Mouse (Mus musculus) MEL (cell line): ENCODE results near the gene Abl1. TPM values are rescaled to one million over a fixed set of nuclear protein-coding genes. Genes with fewer than 3 reads are reported as not detected.

Experiments used
- DNase-seq: peaks from one replicate; pipeline ENCODE4 v3.0.0; 2011; ENCODE audit warnings: low read depth, low spot score
- H3K27ac ChIP-seq: 2 replicates; pipeline ENCODE4 v1.5.1; 2012; ENCODE audit warnings: low read depth, mild to moderate bottlenecking, control low read depth, low read length, moderate library complexity; ENCODE audit not compliant: control insufficient read depth
- H3K27me3 ChIP-seq, 2 experiments: fragments of 150-350 bp in 1 of 2; sonication (generic) in 1 of 2; 2 replicates each; pipeline ENCODE4 v1.6.1; 2012; ENCODE audit warnings: low read length in 2 of 2, mild to moderate bottlenecking in 2 of 2, improper control_type of control experiment in 1 of 2, moderate library complexity in 1 of 2; ENCODE audit not compliant: insufficient read depth in 2 of 2, control insufficient read depth in 1 of 2
- H3K36me3 ChIP-seq, 2 experiments: 2 replicates each; pipeline ENCODE4 v1.6.1; 2012 to 2014; ENCODE audit warnings: low read length in 2 of 2, improper control_type of control experiment in 1 of 2, inconsistent platforms in 1 of 2, mild to moderate bottlenecking in 1 of 2; ENCODE audit not compliant: insufficient read depth in 2 of 2, control insufficient read depth in 1 of 2
- H3K4me1 ChIP-seq, 2 experiments: fragments of 150-350 bp in 1 of 2; sonication (generic) in 1 of 2; 2 replicates each; pipeline ENCODE4 v1.6.1; 2012; ENCODE audit warnings: low read length in 2 of 2, improper control_type of control experiment in 1 of 2, mild to moderate bottlenecking in 1 of 2; ENCODE audit not compliant: insufficient read depth in 2 of 2, control insufficient read depth in 1 of 2
- H3K4me3 ChIP-seq, 2 experiments: fragments of 150-350 bp in 1 of 2; sonication (generic) in 1 of 2; 2 replicates each; pipeline ENCODE4 v1.5.1; 2012; ENCODE audit warnings: low read depth in 2 of 2, low read length in 2 of 2, mild to moderate bottlenecking in 2 of 2, moderate library complexity in 2 of 2, control low read depth in 1 of 2, improper control_type of control experiment in 1 of 2; ENCODE audit not compliant: control insufficient read depth in 1 of 2, insufficient read depth in 1 of 2
- H3K79me2 ChIP-seq: 2 replicates; pipeline ENCODE4 v1.6.1; 2012; ENCODE audit warnings: mild to moderate bottlenecking, low read length, moderate library complexity; ENCODE audit not compliant: control insufficient read depth, poor library complexity, insufficient read depth
- H3K9ac ChIP-seq: 2 replicates; pipeline ENCODE4 v1.6.1; 2012; ENCODE audit warnings: low read depth, mild to moderate bottlenecking, control low read depth, low read length, moderate library complexity; ENCODE audit not compliant: control insufficient read depth, poor library complexity, severe bottlenecking
- H3K9me3 ChIP-seq: fragments of 150-350 bp; sonication (generic); replicated peaks from 2 replicates; pipeline ENCODE4 v1.6.1; 2012; ENCODE audit warnings: mild to moderate bottlenecking, low read length, improper control_type of control experiment, moderate library complexity; ENCODE audit not compliant: insufficient read depth
- BHLHE40 ChIP-seq: IDR thresholded peaks from 2 replicates; pipeline ENCODE4 v1.6.1; 2012; ENCODE audit warnings: low read depth, mild to moderate bottlenecking, inconsistent platforms, low read length, improper control_type of control experiment, borderline replicate concordance
- CHD1 ChIP-seq: IDR thresholded peaks from 2 replicates; pipeline ENCODE4 v1.6.1; 2012; ENCODE audit warnings: low read depth, mild to moderate bottlenecking, inconsistent platforms, low read length, improper control_type of control experiment
- CTCF ChIP-seq, 3 experiments: IDR thresholded peaks in 2 of 3; conservative IDR thresholded peaks in 1 of 3; 2 replicates each; pipeline ENCODE4 v1.5.1; 2011 to 2012; ENCODE audit warnings: low read length in 3 of 3, low read depth in 2 of 3, mild to moderate bottlenecking in 2 of 3, improper control_type of control experiment in 1 of 3, inconsistent platforms in 1 of 3, mixed read lengths in 1 of 3, moderate library complexity in 1 of 3; ENCODE audit not compliant: control insufficient read depth in 1 of 3, insufficient read depth in 1 of 3, poor library complexity in 1 of 3, severe bottlenecking in 1 of 3
- E2F4 ChIP-seq: IDR thresholded peaks from 2 replicates; pipeline ENCODE4 v1.6.1; 2011; ENCODE audit warnings: low read depth, low read length, improper control_type of control experiment, borderline replicate concordance
- ETS1 ChIP-seq: IDR thresholded peaks from 2 replicates; pipeline ENCODE4 v1.6.1; 2012; ENCODE audit warnings: low read depth, mild to moderate bottlenecking, inconsistent platforms, low read length, improper control_type of control experiment, moderate library complexity
- GATA1 ChIP-seq: IDR thresholded peaks from 2 replicates; pipeline ENCODE4 v1.6.1; 2011; ENCODE audit warnings: low read depth, low read length, improper control_type of control experiment
- JUND ChIP-seq: IDR thresholded peaks from 2 replicates; pipeline ENCODE4 v1.6.1; 2011; ENCODE audit warnings: low read depth, mild to moderate bottlenecking, improper control_type of control experiment, low read length
- MAFK ChIP-seq: IDR thresholded peaks from 2 replicates; pipeline ENCODE4 v1.6.1; 2011; ENCODE audit warnings: low read depth, mild to moderate bottlenecking, low read length, improper control_type of control experiment, borderline replicate concordance
- MEF2A ChIP-seq: IDR thresholded peaks from 2 replicates; pipeline ENCODE4 v1.6.1; 2014; ENCODE audit warnings: low read depth, mild to moderate bottlenecking, inconsistent platforms, low read length, improper control_type of control experiment; ENCODE audit not compliant: poor library complexity, insufficient replicate concordance, severe bottlenecking; ENCODE audit errors: extremely low read depth
- MXI1 ChIP-seq: IDR thresholded peaks from 2 replicates; pipeline ENCODE4 v1.6.1; 2011; ENCODE audit warnings: mild to moderate bottlenecking, low read depth, low read length, improper control_type of control experiment
- MYC ChIP-seq: IDR thresholded peaks from 2 replicates; pipeline ENCODE4 v1.6.1; 2011; ENCODE audit warnings: low read depth, mild to moderate bottlenecking, low read length, improper control_type of control experiment, moderate library complexity
- POLR2A ChIP-seq, 2 experiments: IDR thresholded peaks; 2 replicates each; pipeline ENCODE4 v1.6.1; 2011 to 2012; ENCODE audit warnings: low read length in 2 of 2, mild to moderate bottlenecking in 2 of 2, control low read depth in 1 of 2, improper control_type of control experiment in 1 of 2, low read depth in 1 of 2, moderate library complexity in 1 of 2; ENCODE audit not compliant: control insufficient read depth in 1 of 2, insufficient read depth in 1 of 2, poor library complexity in 1 of 2
- POLR2AphosphoS2 ChIP-seq: IDR thresholded peaks from 2 replicates; pipeline ENCODE4 v1.6.1; 2011; ENCODE audit warnings: low read length, improper control_type of control experiment
- POLR2AphosphoS5 ChIP-seq: IDR thresholded peaks from 2 replicates; pipeline ENCODE4 v1.6.1; 2012; ENCODE audit warnings: low read depth, borderline replicate concordance, mild to moderate bottlenecking, inconsistent platforms, low read length, moderate library complexity, mixed read lengths
- RAD21 ChIP-seq: IDR thresholded peaks from 2 replicates; pipeline ENCODE4 v1.6.1; 2011; ENCODE audit warnings: mild to moderate bottlenecking, low read depth, low read length, improper control_type of control experiment
- SMC3 ChIP-seq: IDR thresholded peaks from 2 replicates; pipeline ENCODE4 v1.6.1; 2011; ENCODE audit warnings: low read depth, low read length, improper control_type of control experiment
- TAL1 ChIP-seq: IDR thresholded peaks from 2 replicates; pipeline ENCODE4 v1.6.1; 2012; ENCODE audit warnings: mild to moderate bottlenecking, inconsistent platforms, low read length, moderate library complexity, mixed read lengths
- TBP ChIP-seq: IDR thresholded peaks from 2 replicates; pipeline ENCODE4 v1.8.0; 2011; ENCODE audit warnings: low read depth, low read length, improper control_type of control experiment
- TCF12 ChIP-seq: IDR thresholded peaks from 2 replicates; pipeline ENCODE4 v1.6.1; 2014; ENCODE audit warnings: low read depth, mild to moderate bottlenecking, inconsistent platforms, low read length, improper control_type of control experiment, moderate library complexity
- USF2 ChIP-seq, 2 experiments: IDR thresholded peaks; 2 replicates each; pipeline ENCODE4 v1.6.1; 2011 to 2012; ENCODE audit warnings: improper control_type of control experiment in 2 of 2, low read length in 2 of 2, borderline replicate concordance in 1 of 2, inconsistent platforms in 1 of 2, low read depth in 1 of 2, mild to moderate bottlenecking in 1 of 2; ENCODE audit not compliant: insufficient read depth in 1 of 2
- ZC3H11A ChIP-seq: IDR thresholded peaks from 2 replicates; pipeline ENCODE4 v1.6.1; 2012; ENCODE audit warnings: low read depth, mild to moderate bottlenecking, inconsistent platforms, low read length, improper control_type of control experiment
- ZKSCAN1 ChIP-seq: IDR thresholded peaks from 2 replicates; pipeline ENCODE4 v1.6.1; 2012; ENCODE audit warnings: low read depth, mild to moderate bottlenecking, inconsistent platforms, low read length, improper control_type of control experiment, moderate library complexity
- ZNF384 ChIP-seq: IDR thresholded peaks from 2 replicates; pipeline ENCODE4 v1.6.1; 2012; ENCODE audit warnings: low read depth, mild to moderate bottlenecking, inconsistent platforms, low read length, improper control_type of control experiment
- polyA plus RNA-seq, 2 experiments: library from polyadenylated mRNA; stranded (reverse) in 1 of 2; unstranded in 1 of 2; fragments of >175 nt in 1 of 2; fragments of >200 nt in 1 of 2; gene quantifications; 2 replicates each; pipeline versions ENCODE4 v1.2.1 to v1.2.4; 2012; ENCODE audit warnings: low replicate concordance in 2 of 2, low read depth in 1 of 2; ENCODE audit not compliant: insufficient read length in 2 of 2, insufficient read depth in 1 of 2, missing spikeins in 1 of 2
- total RNA-seq: library from RNA; depleted of rRNA; stranded (reverse); fragments of 300-350 nt; gene quantifications from 2 replicates; pipeline ENCODE4 v1.2.3, GENCODE M21; 2012

Gene Abl1
- total and polyA plus RNA-seq, 3 experiments: 21.3 to 47.1 TPM; not detected in 1

DNA sequence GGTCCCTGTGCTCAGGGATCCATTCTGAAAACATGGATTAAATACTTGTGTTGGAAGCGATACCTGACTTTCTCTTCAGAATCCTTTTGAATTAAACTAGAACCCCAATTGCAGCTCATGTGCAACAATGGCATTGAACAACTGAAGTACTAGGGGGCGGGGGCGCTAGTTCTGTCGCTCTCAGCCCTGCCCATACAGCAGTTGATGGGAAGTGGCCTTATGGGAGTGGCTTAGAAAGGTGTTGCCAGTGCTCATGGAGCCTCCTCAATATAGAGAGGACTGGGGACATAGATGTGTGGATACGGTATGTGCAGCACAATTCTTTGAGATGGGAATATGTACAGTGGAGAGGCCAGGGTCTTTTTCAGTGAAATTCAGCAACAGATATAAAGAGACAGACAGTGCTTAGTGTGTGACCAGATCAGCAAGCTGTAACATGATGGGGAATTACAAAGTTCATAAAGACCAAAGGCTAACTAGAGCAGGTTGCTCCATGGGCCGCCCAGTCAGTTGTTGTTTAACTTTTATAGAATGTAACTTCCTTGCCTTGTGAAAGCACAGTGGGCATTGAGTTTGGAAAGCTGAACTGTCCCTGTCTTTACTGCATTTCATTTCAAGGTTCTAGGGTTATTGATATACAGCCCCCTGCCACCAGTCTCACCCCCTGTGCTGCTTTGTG is 31.2 kb downstream of the Abl1 start:
- H3K27me3 ChIP-seq: no peaks in the 10 kb centered on the region
- H3K79me2 ChIP-seq: no peaks in the 10 kb centered on the region
- no peak overlapping the region for H3K4me3 ChIP-seq
- no peaks in the 10 kb centered on the region for H3K9me3 ChIP-seq
- H3K27ac ChIP-seq: no peak overlapping the region
- peaks cover 0 to 2% of the 10 kb centered on the region in 2 experiments; a peak in 1 of 4 replicates for H3K36me3 ChIP-seq
- H3K9ac ChIP-seq: no peak overlapping the region
- no peaks in the 10 kb centered on the region for H3K4me1 ChIP-seq
- no peak for TF ChIP-seq MEF2A
- no peak for DNase-seq

GRCm38 (mm10) chr2:31719944-31720343 is 31.8 kb downstream of the Abl1 start:
- no peak for DNase-seq
- H3K9me3 ChIP-seq: no peaks in the 10 kb centered on the region
- peaks cover under 1 to 4% of the 10 kb centered on the region in 2 experiments; a peak in 2 of 4 replicates for H3K4me1 ChIP-seq
- no peak overlapping the region for H3K4me3 ChIP-seq
- H3K27ac ChIP-seq: no peak overlapping the region
- peaks cover 0 to 2% of the 10 kb centered on the region in 2 experiments; a peak in 2 of 4 replicates for H3K36me3 ChIP-seq
- TF ChIP-seq CHD1: no peak
- TF ChIP-seq TCF12: no peak
- TF ChIP-seq TBP: no peak
- no peak for TF ChIP-seq E2F4
- TF ChIP-seq ZC3H11A: no peak
- no peak for TF ChIP-seq BHLHE40
- TF ChIP-seq CTCF (IDR thresholded peaks at IDR 0.05 in 2 of 3, conservative IDR thresholded peaks at IDR 0.05 in 1 of 3; ENCODE audit: control insufficient read depth in 1 of 3, insufficient read depth in 1 of 3, low read depth in 2 of 3, low read length in 3 of 3, poor library complexity in 1 of 3, severe bottlenecking in 1 of 3): no peak
- no peaks in the 10 kb centered on the region for H3K79me2 ChIP-seq
- H3K9ac ChIP-seq: no peak overlapping the region
- H3K27me3 ChIP-seq: no peaks in the 10 kb centered on the region

DNA sequence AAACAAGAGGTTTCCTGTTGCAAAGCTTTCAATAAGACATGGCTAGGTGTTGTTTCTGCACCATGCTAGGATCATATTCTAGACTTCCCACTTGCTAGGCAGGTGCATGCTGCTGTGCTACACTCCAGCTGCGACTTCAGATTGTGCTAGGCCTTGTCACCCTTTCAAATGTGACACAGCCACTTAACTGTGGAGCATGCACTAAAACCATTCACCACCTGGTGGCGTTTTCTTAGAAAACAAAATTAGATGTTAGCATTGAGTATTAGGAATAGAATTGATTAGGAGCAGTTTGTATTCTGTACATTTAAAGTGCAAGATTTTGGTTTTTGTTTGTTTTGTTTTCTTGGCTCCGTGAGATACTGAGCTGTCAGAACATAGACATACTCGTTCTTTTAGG is 32.6 kb downstream of the Abl1 start:
- Histone ChIP-seq H3K4me3 (no peak overlapping the region), H3K79me2 (no peaks in the 10 kb centered on the region), H3K9me3 (no peaks in the 10 kb centered on the region), H3K27ac (no peak overlapping the region), H3K36me3 (peaks cover 0 to 7% of the 10 kb centered on the region in 2 experiments; a peak in 2 of 4 replicates), H3K27me3 (no peaks in the 10 kb centered on the region), H3K4me1 (peaks cover 4 to 5% of the 10 kb centered on the region in 2 experiments; a peak in 3 of 4 replicates), H3K9ac (no peak overlapping the region)
- TF ChIP-seq POLR2A (IDR thresholded peaks at IDR 0.05; ENCODE audit: control insufficient read depth in 1 of 2, insufficient read depth in 1 of 2, low read depth in 1 of 2, low read length in 2 of 2, poor library complexity in 1 of 2) (no peak), POLR2AphosphoS5 (no peak), TCF12 (no peak), POLR2AphosphoS2 (no peak), JUND (no peak), TBP (no peak), RAD21 (peak; percentile 4), ETS1 (no peak), MYC (no peak), ZC3H11A (no peak), CTCF (IDR thresholded peaks at IDR 0.05 in 2 of 3, conservative IDR thresholded peaks at IDR 0.05 in 1 of 3; ENCODE audit: control insufficient read depth in 1 of 3, insufficient read depth in 1 of 3, low read depth in 2 of 3, low read length in 3 of 3, poor library complexity in 1 of 3, severe bottlenecking in 1 of 3) (peak in 2 of 3 experiments; percentile 32 to 52; a peak in 4 of 6 replicates), MXI1 (no peak), SMC3 (peak; percentile 42), USF2 (IDR thresholded peaks at IDR 0.05; ENCODE audit: borderline replicate concordance in 1 of 2, insufficient read depth in 1 of 2, low read depth in 1 of 2, low read length in 2 of 2) (no peak), ZKSCAN1 (no peak), TAL1 (no peak), ZNF384 (no peak), MAFK (no peak), BHLHE40 (no peak), GATA1 (no peak)
- peak; percentile 51 for DNase-seq
